Comparison of ENCODE assay signal across 23 mouse cellular contexts in genomic region chr4:26255889-26256288, GRCm38 (mm10).
DNase-seq lines count a peak whose midpoint lies in the region; ATAC-seq and TF ChIP-seq lines count a peak whose summit lies in the region.
"Had no signal": no experiment of that assay in that cellular context is flagged by ENCODE, and none has a peak within 500 bp of the region (broad histone marks: within the 10 kb centered on the region; RNA-seq: fewer than 3 reads in every experiment).

No protein-coding gene starts in this region.

- H3K27ac ChIP-seq in forebrain, embryonic 14.5 days (ENCODE audit: low read depth, low read length): no peak overlapping the region
- no peak overlapping the region for H3K27ac ChIP-seq in forebrain, embryonic 12.5 days
- H3K27ac ChIP-seq in midbrain, embryonic 11.5 days (ENCODE audit: low read depth, low read length): no peak overlapping the region
- H3K27ac ChIP-seq in midbrain, embryonic 10.5 days (replicated peaks): no peak overlapping the region
- H3K27ac ChIP-seq: embryonic facial prominence, embryonic 15.5 days; forebrain, embryonic 10.5 days; heart, embryonic 15.5 days had no signal

- 0 out of 2 replicates have a peak, but pooled peaks cover 2% of the 10 kb centered on the region for H3K4me1 ChIP-seq in forebrain, embryonic 14.5 days (ENCODE audit: control insufficient read depth, insufficient read depth, low read length)
- H3K4me1 ChIP-seq in forebrain, embryonic 12.5 days: no peaks in the 10 kb centered on the region
- no peaks in the 10 kb centered on the region for H3K4me1 ChIP-seq in midbrain, embryonic 11.5 days (ENCODE audit: control insufficient read depth, insufficient read depth, low read length)
- peaks cover 5% of the 10 kb centered on the region for H3K4me1 ChIP-seq in midbrain, embryonic 10.5 days
- H3K4me1 ChIP-seq: embryonic facial prominence, embryonic 15.5 days; heart, embryonic 15.5 days had no signal

- H3K36me3 ChIP-seq in forebrain, embryonic 14.5 days (ENCODE audit: control insufficient read depth, insufficient read depth, low read length): no peaks in the 10 kb centered on the region
- no peaks in the 10 kb centered on the region for H3K36me3 ChIP-seq in forebrain, embryonic 12.5 days (replicated peaks)
- H3K36me3 ChIP-seq in midbrain, embryonic 11.5 days (ENCODE audit: control insufficient read depth, insufficient read depth, low read length): no peaks in the 10 kb centered on the region
- no peaks in the 10 kb centered on the region for H3K36me3 ChIP-seq in midbrain, embryonic 10.5 days
- H3K36me3 ChIP-seq: embryonic facial prominence, embryonic 15.5 days; forebrain, embryonic 10.5 days; heart, embryonic 15.5 days had no signal

- DNase-seq in forebrain, embryonic 14.5 days (ENCODE audit: low spot score): peak; percentile 45
- DNase-seq in midbrain, embryonic 11.5 days (ENCODE audit: low spot score, missing footprints): peak; percentile 57
- DNase-seq in midbrain, embryonic 10.5 days (ENCODE audit: low spot score): no peak
- peak; percentile 60 for DNase-seq in Muller cell, postnatal 12 days (ENCODE audit: inconsistent ontology term)
- peak; percentile 64 for DNase-seq in brain, embryonic 14.5 days (ENCODE audit: low read depth)
- DNase-seq in urinary bladder, adult 2 months (ENCODE audit: low spot score): no peak
- DNase-seq: adrenal gland, adult 2 months; adrenal gland, postnatal 36 days; cerebellum, adult 11-12 months; cerebellum, adult 9-10 months; cerebellum, postnatal 25 days; gastrocnemius, postnatal 10 days; heart, adult 18-20 months; heart, postnatal 14 days; kidney, adult 11 months had no signal

- no peaks in the 10 kb centered on the region for H3K27me3 ChIP-seq in forebrain, embryonic 14.5 days (replicated peaks; ENCODE audit: control insufficient read depth, insufficient read depth, low read length)
- no peaks in the 10 kb centered on the region for H3K27me3 ChIP-seq in forebrain, embryonic 12.5 days
- H3K27me3 ChIP-seq in midbrain, embryonic 11.5 days (ENCODE audit: control insufficient read depth, insufficient read depth, low read length): no peaks in the 10 kb centered on the region
- H3K27me3 ChIP-seq in midbrain, embryonic 10.5 days (ENCODE audit: low read depth, poor library complexity, severe bottlenecking): no peaks in the 10 kb centered on the region
- H3K27me3 ChIP-seq: CH12.LX; embryonic facial prominence, embryonic 15.5 days; heart, embryonic 15.5 days had no signal

- no peak for TF ChIP-seq CTCF in brain, embryonic 14.5 days (IDR thresholded peaks at IDR 0.05; ENCODE audit: borderline replicate concordance, extremely low read depth, insufficient read depth, insufficient read length)

- TF ChIP-seq POLR2A in brain, embryonic 14.5 days (IDR thresholded peaks at IDR 0.05; ENCODE audit: borderline replicate concordance, extremely low read depth, insufficient read depth, insufficient read length, poor library complexity, severe bottlenecking): no peak

- peak; percentile 29; the same call in 1 of the 2 replicates for ATAC-seq in forebrain, embryonic 14.5 days
- no peak for ATAC-seq in forebrain, embryonic 12.5 days (ENCODE audit: low FRiP score)
- ATAC-seq in midbrain, embryonic 11.5 days (ENCODE audit: low FRiP score): no peak
- ATAC-seq: hindbrain, embryonic 16.5 days had no signal

- no peak overlapping the region for H3K4me2 ChIP-seq in forebrain, embryonic 14.5 days (ENCODE audit: low read length)
- no peak overlapping the region for H3K4me2 ChIP-seq in forebrain, embryonic 12.5 days
- no peak overlapping the region for H3K4me2 ChIP-seq in midbrain, embryonic 11.5 days
- H3K4me2 ChIP-seq: embryonic facial prominence, embryonic 15.5 days; heart, embryonic 11.5 days; heart, embryonic 15.5 days had no signal

- 32% methylated on average over 3 of the region's 3 CpGs for WGBS in forebrain, embryonic 14.5 days
- WGBS in forebrain, embryonic 12.5 days: 53% methylated on average over 3 of the region's 3 CpGs
- WGBS in midbrain, embryonic 11.5 days: 72% methylated on average over 3 of the region's 3 CpGs
- WGBS in midbrain, embryonic 10.5 days: 74% methylated on average over 3 of the region's 3 CpGs

- H3K9me3 ChIP-seq in forebrain, embryonic 14.5 days (replicated peaks; ENCODE audit: control insufficient read depth, low read length): no peaks in the 10 kb centered on the region
- H3K9me3 ChIP-seq in forebrain, embryonic 12.5 days: no peaks in the 10 kb centered on the region
- H3K9me3 ChIP-seq in midbrain, embryonic 11.5 days (ENCODE audit: control insufficient read depth, low read length): no peaks in the 10 kb centered on the region
- H3K9me3 ChIP-seq in midbrain, embryonic 10.5 days (replicated peaks): no peaks in the 10 kb centered on the region
- H3K9me3 ChIP-seq: embryonic facial prominence, embryonic 15.5 days; forebrain, embryonic 10.5 days; heart, embryonic 15.5 days had no signal

- H3K4me3 ChIP-seq in forebrain, embryonic 14.5 days (ENCODE audit: low read depth, low read length): no peak overlapping the region
- no peak overlapping the region for H3K4me3 ChIP-seq in forebrain, embryonic 12.5 days (replicated peaks)
- H3K4me3 ChIP-seq in midbrain, embryonic 11.5 days (ENCODE audit: low read depth, low read length): no peak overlapping the region
- no peak overlapping the region for H3K4me3 ChIP-seq in midbrain, embryonic 10.5 days
- H3K4me3 ChIP-seq: embryonic facial prominence, embryonic 15.5 days; erythroblast, embryonic 14.5 days; forebrain, embryonic 10.5 days; heart, embryonic 15.5 days had no signal

- no peak overlapping the region for H3K9ac ChIP-seq in forebrain, embryonic 14.5 days (ENCODE audit: low read length)
- no peak overlapping the region for H3K9ac ChIP-seq in forebrain, embryonic 12.5 days
- no peak overlapping the region for H3K9ac ChIP-seq in midbrain, embryonic 11.5 days (ENCODE audit: low read length)
- H3K9ac ChIP-seq: embryonic facial prominence, embryonic 15.5 days; heart, embryonic 15.5 days had no signal

Comparison
In these comparisons a context has a peak if more than half of its experiments do, and no peak if none do; other contexts are left out.
1. DNase-seq: peak in forebrain, embryonic 14.5 days (single experiment), midbrain, embryonic 11.5 days (single experiment), Muller cell, postnatal 12 days (single experiment) and brain, embryonic 14.5 days (single experiment); none in midbrain, embryonic 10.5 days (single experiment) and urinary bladder, adult 2 months (single experiment).